Mouse (Mus musculus): Measurements from ENCODE around the gene Bcl2l12. TPM values are rescaled to one million over a fixed set of nuclear protein-coding genes. Genes with fewer than 3 reads are reported as not detected.

Bcl2l12 gene
- total and polyA plus RNA-seq, 3 experiments: 16.6 to 24.6 TPM; not detected in 1

DNA sequence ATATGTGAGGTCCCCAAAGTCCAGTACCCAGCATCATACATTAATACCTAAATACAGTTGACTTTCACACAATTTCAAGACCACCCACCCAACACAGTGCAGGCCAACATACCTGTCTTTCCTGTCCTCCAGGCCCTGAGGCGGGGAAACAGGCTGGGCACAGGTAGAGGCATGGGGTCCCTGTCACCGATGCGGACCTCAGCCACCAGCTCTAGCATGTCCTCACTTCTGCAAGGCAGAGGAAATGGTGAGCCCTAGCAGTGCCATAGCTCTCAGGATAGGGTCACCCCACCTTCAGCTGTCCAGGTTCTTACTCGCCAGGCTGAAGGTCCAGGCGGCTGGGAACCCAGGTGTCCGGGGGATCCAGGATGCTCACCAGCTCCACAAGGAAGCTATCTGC lies 13.5 kb upstream of the Bcl2l12 start:
- no peak overlapping the region for H3K27ac ChIP-seq (ENCODE audit: control insufficient read depth, low read depth, low read length)
- H3K36me3 ChIP-seq (ENCODE audit: control insufficient read depth in 1 of 2, insufficient read depth in 2 of 2, low read length in 2 of 2): peaks cover 4 to 8% of the 10 kb centered on the region in 2 experiments
- H3K79me2 ChIP-seq (ENCODE audit: control insufficient read depth, insufficient read depth, low read length, poor library complexity): peaks cover 16% of the 10 kb centered on the region
- H3K9ac ChIP-seq (ENCODE audit: control insufficient read depth, low read depth, low read length, poor library complexity, severe bottlenecking): no peak overlapping the region
- peaks cover 4 to 14% of the 10 kb centered on the region in 2 experiments for H3K4me1 ChIP-seq (ENCODE audit: control insufficient read depth in 1 of 2, insufficient read depth in 2 of 2, low read length in 2 of 2)
- no peaks in the 10 kb centered on the region for H3K9me3 ChIP-seq (replicated peaks; ENCODE audit: insufficient read depth, low read length)
- TF ChIP-seq POLR2AphosphoS5 (IDR thresholded peaks at IDR 0.05; ENCODE audit: borderline replicate concordance, low read depth, low read length) (no peak), CHD2 (IDR thresholded peaks at IDR 0.05; ENCODE audit: low read length) (no peak), SIN3A (IDR thresholded peaks at IDR 0.05; ENCODE audit: low read length) (no peak), JUND (IDR thresholded peaks at IDR 0.05; ENCODE audit: low read depth, low read length) (no peak), POLR2AphosphoS2 (IDR thresholded peaks at IDR 0.05; ENCODE audit: low read length) (no peak), RAD21 (IDR thresholded peaks at IDR 0.05; ENCODE audit: low read depth, low read length) (no peak), E2F4 (IDR thresholded peaks at IDR 0.05; ENCODE audit: borderline replicate concordance, low read depth, low read length) (no peak), HCFC1 (IDR thresholded peaks at IDR 0.05; ENCODE audit: low read depth, low read length) (no peak), NELFE (IDR thresholded peaks at IDR 0.05; ENCODE audit: low read depth, low read length) (no peak), BHLHE40 (IDR thresholded peaks at IDR 0.05; ENCODE audit: borderline replicate concordance, low read depth, low read length) (no peak), GABPA (IDR thresholded peaks at IDR 0.05; ENCODE audit: low read depth, low read length) (no peak), POLR2A (IDR thresholded peaks at IDR 0.05; ENCODE audit: control insufficient read depth in 1 of 2, insufficient read depth in 1 of 2, low read depth in 1 of 2, low read length in 2 of 2, poor library complexity in 1 of 2) (no peak)
- H3K27me3 ChIP-seq (ENCODE audit: control insufficient read depth in 1 of 2, insufficient read depth in 2 of 2, low read length in 2 of 2): no peaks in the 10 kb centered on the region
- DNase-seq (ENCODE audit: low read depth, low spot score): no peak
- H3K4me3 ChIP-seq (ENCODE audit: control insufficient read depth in 1 of 2, insufficient read depth in 1 of 2, low read depth in 2 of 2, low read length in 2 of 2): no peak overlapping the region

DNA sequence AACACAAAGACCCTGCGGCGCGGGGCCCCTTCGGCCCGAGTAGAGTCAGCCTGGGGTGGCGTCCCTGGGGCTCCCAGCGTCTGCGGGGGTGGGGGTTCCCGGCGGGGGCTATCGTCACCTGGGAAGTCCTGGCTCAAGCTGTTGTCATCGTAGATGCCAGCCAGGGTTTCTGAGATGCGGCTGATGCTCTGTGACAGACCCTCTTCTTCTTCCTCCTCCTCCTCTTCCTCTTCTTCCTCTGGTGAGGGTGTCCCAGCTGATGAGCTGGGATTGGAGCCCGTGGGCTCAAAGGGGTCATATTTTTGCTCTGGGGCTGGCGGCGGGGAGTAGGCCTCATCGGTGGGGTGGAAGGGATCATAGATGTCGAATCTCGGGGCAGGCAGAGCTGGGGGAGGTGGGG lies 9.9 kb upstream of the Bcl2l12 start:
- no peak overlapping the region for H3K4me3 ChIP-seq (ENCODE audit: control insufficient read depth in 1 of 2, insufficient read depth in 1 of 2, low read depth in 2 of 2, low read length in 2 of 2)
- no peak overlapping the region for H3K9ac ChIP-seq (ENCODE audit: control insufficient read depth, low read depth, low read length, poor library complexity, severe bottlenecking)
- H3K4me1 ChIP-seq (ENCODE audit: control insufficient read depth in 1 of 2, insufficient read depth in 2 of 2, low read length in 2 of 2): peaks cover 0 to 3% of the 10 kb centered on the region in 2 experiments; a peak in 1 of 4 replicates
- H3K9me3 ChIP-seq (replicated peaks; ENCODE audit: insufficient read depth, low read length): no peaks in the 10 kb centered on the region
- no peaks in the 10 kb centered on the region for H3K27me3 ChIP-seq (ENCODE audit: control insufficient read depth in 1 of 2, insufficient read depth in 2 of 2, low read length in 2 of 2)
- no peak for DNase-seq (ENCODE audit: low read depth, low spot score)
- no peak overlapping the region for H3K27ac ChIP-seq (ENCODE audit: control insufficient read depth, low read depth, low read length)
- no peaks in the 10 kb centered on the region; the same call in 1 of the 2 replicates for H3K79me2 ChIP-seq (ENCODE audit: control insufficient read depth, insufficient read depth, low read length, poor library complexity)
- TF ChIP-seq ZNF384 (IDR thresholded peaks at IDR 0.05; ENCODE audit: low read depth, low read length) (no peak), ETS1 (IDR thresholded peaks at IDR 0.05; ENCODE audit: low read depth, low read length) (no peak), USF2 (IDR thresholded peaks at IDR 0.05; ENCODE audit: borderline replicate concordance in 1 of 2, insufficient read depth in 1 of 2, low read depth in 1 of 2, low read length in 2 of 2) (no peak), KAT2A (conservative IDR thresholded peaks at IDR 0.05; ENCODE audit: low read depth, low read length) (no peak), ZMIZ1 (IDR thresholded peaks at IDR 0.05; ENCODE audit: low read depth, low read length) (no peak), EP300 (IDR thresholded peaks at IDR 0.05; ENCODE audit: low read depth in 1 of 2, low read length in 2 of 2) (no peak), MXI1 (IDR thresholded peaks at IDR 0.05; ENCODE audit: low read depth, low read length) (no peak), CHD1 (IDR thresholded peaks at IDR 0.05; ENCODE audit: low read depth, low read length) (no peak), ZC3H11A (IDR thresholded peaks at IDR 0.05; ENCODE audit: low read depth, low read length) (no peak), TBP (IDR thresholded peaks at IDR 0.05; ENCODE audit: low read depth, low read length) (no peak), CHD2 (IDR thresholded peaks at IDR 0.05; ENCODE audit: low read length) (no peak), USF1 (IDR thresholded peaks at IDR 0.05; ENCODE audit: low read depth, low read length) (no peak), NRF1 (IDR thresholded peaks at IDR 0.05; ENCODE audit: insufficient read depth, low read depth, low read length, poor library complexity, severe bottlenecking) (no peak), NELFE (IDR thresholded peaks at IDR 0.05; ENCODE audit: low read depth, low read length) (no peak), RCOR1 (IDR thresholded peaks at IDR 0.05; ENCODE audit: low read depth, low read length) (no peak), RAD21 (IDR thresholded peaks at IDR 0.05; ENCODE audit: low read depth, low read length) (no peak), MAX (IDR thresholded peaks at IDR 0.05; ENCODE audit: low read length) (no peak), TAL1 (IDR thresholded peaks at IDR 0.05; ENCODE audit: low read length) (no peak), E2F4 (IDR thresholded peaks at IDR 0.05; ENCODE audit: borderline replicate concordance, low read depth, low read length) (no peak)
- H3K36me3 ChIP-seq (ENCODE audit: control insufficient read depth in 1 of 2, insufficient read depth in 2 of 2, low read length in 2 of 2): peaks cover 0 to 4% of the 10 kb centered on the region in 2 experiments; a peak in 3 of 4 replicates
